Mouse (Mus musculus): ENCODE results near the gene Fgd1.

Fgd1 gene

DNA sequence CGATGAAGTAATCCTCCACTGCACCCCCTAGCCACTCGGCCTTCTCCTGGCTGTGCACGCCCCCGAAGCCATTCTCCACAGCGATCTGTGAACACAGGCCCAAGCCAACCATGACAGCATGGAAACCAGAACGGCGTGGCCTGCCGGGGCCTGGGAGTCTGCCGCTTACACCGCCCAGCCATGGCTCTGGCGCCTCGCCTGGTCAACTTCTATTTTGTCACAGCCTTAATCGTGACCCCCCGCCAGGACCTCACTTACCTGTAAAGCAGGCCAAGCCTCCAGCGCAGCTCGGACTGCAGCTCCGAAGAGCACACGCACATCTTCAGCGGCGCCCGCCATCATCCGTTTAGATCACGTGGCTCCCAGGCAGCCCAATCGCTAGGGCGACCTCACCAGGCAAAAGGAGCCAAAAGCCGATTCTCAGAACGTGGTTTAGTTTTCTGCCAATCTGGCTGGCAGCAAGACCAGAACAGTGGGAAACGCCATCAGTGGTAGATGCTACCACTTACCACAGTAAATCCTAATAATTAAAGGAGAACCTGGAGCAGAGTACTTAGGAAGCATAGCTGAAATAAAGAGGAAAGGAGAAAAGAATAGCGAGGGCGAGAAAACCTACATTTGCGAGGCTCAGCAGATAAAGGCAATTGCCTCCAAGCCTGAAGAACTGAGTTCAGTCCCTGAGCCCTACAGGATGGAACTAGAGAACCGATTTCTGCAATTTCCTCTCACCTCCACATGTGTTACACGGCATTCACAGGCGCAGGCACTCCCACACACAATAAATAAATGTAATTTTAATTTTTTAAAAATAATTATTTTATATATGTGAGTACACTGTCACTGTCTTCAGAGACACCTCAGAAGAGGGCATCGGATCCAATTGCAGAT lies 50.5 kb downstream of the Fgd1 start, which contains the start of gene Tsr2:
Tsr2 (minus strand) TSS at position 373 of the 888 bp plus-strand sequence.
- DNase-seq = peak; percentile 69

DNA sequence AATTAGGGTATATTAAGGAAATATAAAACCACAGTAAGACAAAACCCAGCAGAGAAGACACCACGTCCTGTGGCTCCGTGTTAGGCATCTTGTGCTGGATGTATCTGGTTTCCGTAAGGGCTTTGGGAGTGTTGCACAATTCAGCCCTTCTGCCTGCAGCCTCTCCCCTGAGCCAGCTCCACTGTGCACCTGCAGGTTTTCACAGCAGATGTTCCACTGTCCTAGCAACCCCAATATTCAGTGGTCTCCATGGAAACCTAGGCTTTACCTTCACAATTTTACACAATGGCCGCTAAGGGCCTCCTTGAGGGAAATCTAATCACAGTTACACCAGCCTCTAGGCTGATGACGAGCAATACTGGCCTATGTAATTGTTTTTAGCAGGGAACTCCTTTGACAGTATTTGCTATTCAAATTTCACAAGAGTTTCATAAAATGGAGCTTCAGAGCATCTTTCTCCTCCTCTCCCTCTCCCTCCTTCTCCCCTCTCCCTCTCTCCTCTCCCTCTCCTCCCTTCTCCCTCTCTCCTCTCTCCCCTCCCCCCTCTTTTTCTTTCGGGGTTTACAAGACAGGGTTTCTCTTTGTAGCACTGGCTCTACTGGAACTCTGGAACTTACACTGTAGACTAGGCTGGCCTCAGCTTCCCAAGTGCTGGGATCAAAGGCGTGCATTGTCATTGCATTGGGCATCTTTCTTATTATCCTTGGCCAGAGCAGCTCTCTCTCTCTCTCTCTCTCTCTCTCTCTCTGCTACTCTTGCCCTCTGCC lies 61.5 kb downstream of the Fgd1 start:
- no peak for DNase-seq

GRCm38 (mm10) chrX:151116795-151117194 lies 70.8 kb downstream of the Fgd1 start:
- DNase-seq = peak; percentile 22

- no peak for DNase-seq
Observed at GRCm38 (mm10) chrX:151117432-151117831, 71.5 kb downstream of the Fgd1 start.

- DNase-seq = no peak
Observed at GRCm38 (mm10) chrX:151123933-151124332, 78.0 kb downstream of the Fgd1 start.

DNA sequence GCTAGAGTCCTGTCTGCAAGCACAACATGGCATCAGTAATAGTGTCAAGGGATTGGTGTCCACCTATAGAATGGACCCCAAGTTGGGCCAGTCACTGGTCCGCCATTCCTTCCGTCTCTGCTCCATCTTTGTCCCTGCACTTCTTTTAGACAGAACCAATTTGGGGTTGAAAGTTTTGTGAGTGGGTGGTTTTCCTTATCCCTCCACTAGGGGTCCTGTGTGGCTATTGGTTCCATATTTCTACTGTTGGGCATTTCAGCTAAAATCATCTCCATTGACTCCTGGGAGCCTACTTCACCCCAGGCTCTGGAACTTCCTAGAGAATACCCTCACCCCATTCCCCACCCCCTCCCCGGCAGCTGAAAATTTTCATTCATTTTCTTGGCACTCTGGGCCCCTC lies 84.5 kb downstream of the Fgd1 start:
- DNase-seq = no peak

DNA sequence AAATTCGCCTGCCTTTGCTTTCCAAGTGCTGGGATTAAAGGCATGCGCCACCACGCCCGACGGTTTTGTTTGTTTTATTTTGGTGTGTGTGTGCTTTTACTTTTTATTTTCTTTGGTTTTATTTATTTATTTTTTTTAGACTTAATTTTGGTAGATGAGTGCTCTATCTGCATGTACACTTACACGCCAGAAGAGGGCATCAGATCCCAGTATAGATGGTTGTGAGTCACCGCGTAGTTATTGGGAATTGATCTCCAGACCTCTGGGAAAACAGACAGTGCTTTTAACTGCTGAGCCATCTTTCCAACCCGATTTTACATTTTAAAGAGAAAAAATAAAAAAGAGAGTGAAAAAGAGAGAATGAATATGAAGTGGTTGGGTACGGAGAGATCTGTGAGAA lies 86.8 kb downstream of the Fgd1 start:
- no peak for DNase-seq
